Comparison of ENCODE assay signal across 7 mouse cellular contexts in genomic region chr1:133209482-133209881, GRCm38 (mm10). TPM values are rescaled to one million over a fixed set of nuclear protein-coding genes. Genes with fewer than 3 reads are reported as not detected.
DNase-seq lines count a peak whose midpoint lies in the region; ATAC-seq and TF ChIP-seq lines count a peak whose summit lies in the region.

No protein-coding gene starts in this region.

- H3K9ac ChIP-seq in forebrain, embryonic 14.5 days (ENCODE audit: low read length): peak overlapping the region; percentile 51
- no peak overlapping the region for H3K9ac ChIP-seq in limb, embryonic 13.5 days

- no peak for DNase-seq in left cerebral cortex, adult 2 months (ENCODE audit: extremely low spot score in 1 of 2, low spot score in 2 of 2)
- no peak for DNase-seq in left cerebral cortex, postnatal 10 days (ENCODE audit: extremely low spot score in 1 of 2, low spot score in 2 of 2)
- DNase-seq in forebrain, embryonic 14.5 days (ENCODE audit: low spot score): no peak
- no peak for DNase-seq in right cerebral cortex, adult 2 months (ENCODE audit: low spot score in 2 of 2)
- DNase-seq in layer of hippocampus, postnatal 14 days (ENCODE audit: low spot score in 2 of 2): no peak
- DNase-seq in spleen, adult 18-20 months: no peak

- H3K4me3 ChIP-seq in left cerebral cortex, adult 2 months: no peak overlapping the region
- H3K4me3 ChIP-seq in forebrain, embryonic 14.5 days (ENCODE audit: low read depth, low read length): no peak overlapping the region
- H3K4me3 ChIP-seq in limb, embryonic 13.5 days: no peak overlapping the region

- no peak for ATAC-seq in forebrain, embryonic 14.5 days
- no peak for ATAC-seq in limb, embryonic 13.5 days (ENCODE audit: low FRiP score, low read depth)

- H3K27ac ChIP-seq in left cerebral cortex, adult 2 months: peak overlapping the region; percentile 60
- H3K27ac ChIP-seq in forebrain, embryonic 14.5 days (ENCODE audit: low read depth, low read length): peak overlapping the region; percentile 65
- 0 out of 2 replicates have a peak overlapping the region, but pooled peaks have one; percentile 0 for H3K27ac ChIP-seq in limb, embryonic 13.5 days

- H3K9me3 ChIP-seq in forebrain, embryonic 14.5 days (replicated peaks; ENCODE audit: control insufficient read depth, low read length): no peaks in the 10 kb centered on the region
- H3K9me3 ChIP-seq in limb, embryonic 13.5 days: no peaks in the 10 kb centered on the region

- H3K4me2 ChIP-seq in forebrain, embryonic 14.5 days (ENCODE audit: low read length): peak overlapping the region; percentile 25
- H3K4me2 ChIP-seq in limb, embryonic 13.5 days (replicated peaks): peak overlapping the region; percentile 11; the same call in 1 of the 2 replicates

- intact Hi-C loops in left cerebral cortex, adult 2 months (cut with DNase I): no loop called here
- intact Hi-C loops in left cerebral cortex, postnatal 10 days (cut with DNase I): no loop called here

- TF ChIP-seq CTCF in left cerebral cortex, adult 2 months (IDR thresholded peaks at IDR 0.05): no peak

- 35% methylated on average over 7 of the region's 7 CpGs for WGBS in forebrain, embryonic 14.5 days
- WGBS in limb, embryonic 13.5 days: 53% methylated on average over 7 of the region's 7 CpGs

- peaks cover 27% of the 10 kb centered on the region for H3K4me1 ChIP-seq in forebrain, embryonic 14.5 days (ENCODE audit: control insufficient read depth, insufficient read depth, low read length)
- peaks cover 30% of the 10 kb centered on the region for H3K4me1 ChIP-seq in limb, embryonic 13.5 days

- no peaks in the 10 kb centered on the region for H3K27me3 ChIP-seq in forebrain, embryonic 14.5 days (replicated peaks; ENCODE audit: control insufficient read depth, insufficient read depth, low read length)
- H3K27me3 ChIP-seq in limb, embryonic 13.5 days: no peaks in the 10 kb centered on the region

- no peaks in the 10 kb centered on the region for H3K36me3 ChIP-seq in forebrain, embryonic 14.5 days (ENCODE audit: control insufficient read depth, insufficient read depth, low read length)
- no peaks in the 10 kb centered on the region for H3K36me3 ChIP-seq in limb, embryonic 13.5 days

RNA-seq across cellular contexts. Expression of gene Plekha6, which starts 45.5 kb away (rescaled TPM):
- total RNA-seq in left cerebral cortex, adult 2 months (2021): 10 to 100 TPM; 94.2 to 96.3 TPM
- total RNA-seq in left cerebral cortex, postnatal 10 days (2021): 10 to 100 TPM; 57.2 to 59.3 TPM
- 7.3 and 9.7 TPM in 2 replicates for polyA plus RNA-seq in forebrain, embryonic 14.5 days (2014; fragmentation: Nextera tagmentation; extraction: Ambion mirVana)
- polyA plus RNA-seq in limb, embryonic 13.5 days (2015; fragmentation: Nextera tagmentation; extraction: Ambion mirVana): 1.7 and 2.6 TPM in 2 replicates
- 10 to 100 TPM; 48.6 to 51.9 TPM for total RNA-seq in layer of hippocampus, postnatal 14 days (2021)

Comparison
In these comparisons a context has a peak if more than half of its experiments do, and no peak if none do; other contexts are left out.
1. H3K27ac ChIP-seq: peak in every context shown above with its lines; median percentile 65 in forebrain, embryonic 14.5 days; 60 in left cerebral cortex, adult 2 months; 0 in limb, embryonic 13.5 days.